Mouse (Mus musculus) limb, embryonic 13.5 days (tissue): ENCODE results near the gene Fars2. TPM values are rescaled to one million over a fixed set of nuclear protein-coding genes. Genes with fewer than 3 reads are reported as not detected.

Experiments used
- ATAC-seq: fragments of 200-750 bp; cut with Nextera tagmentation; 2 replicates; pipeline ENCODE4 v1.8.0; 2017; ENCODE audit warnings: low read depth, moderate number of reproducible peaks, moderate TSS enrichment; ENCODE audit not compliant: low FRiP score
- H3K27ac ChIP-seq: fragments of 300-500 bp; sonication (generic); 2 replicates; pipeline ENCODE4 v1.5.1; 2015; ENCODE audit warnings: inconsistent platforms, mild to moderate bottlenecking, moderate library complexity
- H3K27me3 ChIP-seq: fragments of 300-500 bp; sonication (generic); 2 replicates; pipeline ENCODE4 v1.6.1; 2015; ENCODE audit warnings: mild to moderate bottlenecking, inconsistent platforms
- H3K36me3 ChIP-seq: fragments of 300-500 bp; sonication (generic); 2 replicates; pipeline ENCODE4 v1.6.1; 2015; ENCODE audit warnings: inconsistent platforms, mild to moderate bottlenecking, moderate library complexity
- H3K4me1 ChIP-seq: fragments of 300-500 bp; sonication (generic); 2 replicates; pipeline ENCODE4 v1.6.1; 2015; ENCODE audit warnings: inconsistent platforms
- H3K4me2 ChIP-seq: fragments of 300-500 bp; sonication (generic); replicated peaks from 2 replicates; pipeline ENCODE4 v1.6.1; 2015; ENCODE audit warnings: inconsistent platforms, mild to moderate bottlenecking, moderate library complexity
- H3K4me3 ChIP-seq: fragments of 300-500 bp; sonication (generic); 2 replicates; pipeline ENCODE4 v1.5.1; 2015; ENCODE audit warnings: moderate library complexity, mild to moderate bottlenecking, inconsistent platforms
- H3K9ac ChIP-seq: fragments of 300-500 bp; sonication (generic); 2 replicates; pipeline ENCODE4 v1.6.1; 2015; ENCODE audit warnings: mild to moderate bottlenecking, inconsistent platforms
- H3K9me3 ChIP-seq: fragments of 300-500 bp; sonication (generic); 2 replicates; pipeline ENCODE4 v1.6.1; 2016; ENCODE audit warnings: inconsistent platforms
- WGBS: fragments of 180-500 bp; shearing (Covaris S2); methylation state at CpG from one replicate; pipeline ENCODE4 v1.1.7; 2015; 5-methylcytosine and 5-hydroxymethylcytosine counted together
- polyA plus RNA-seq: library from polyadenylated mRNA; unstranded; fragments of >200 nt; fragmentation: Nextera tagmentation; extraction: Ambion mirVana; gene quantifications from 2 replicates; pipeline ENCODE4 v1.2.1, GENCODE M21; 2015

Gene Fars2
- polyA plus RNA-seq, 1 experiment from 2014 or later, result 35.1 TPM

DNA sequence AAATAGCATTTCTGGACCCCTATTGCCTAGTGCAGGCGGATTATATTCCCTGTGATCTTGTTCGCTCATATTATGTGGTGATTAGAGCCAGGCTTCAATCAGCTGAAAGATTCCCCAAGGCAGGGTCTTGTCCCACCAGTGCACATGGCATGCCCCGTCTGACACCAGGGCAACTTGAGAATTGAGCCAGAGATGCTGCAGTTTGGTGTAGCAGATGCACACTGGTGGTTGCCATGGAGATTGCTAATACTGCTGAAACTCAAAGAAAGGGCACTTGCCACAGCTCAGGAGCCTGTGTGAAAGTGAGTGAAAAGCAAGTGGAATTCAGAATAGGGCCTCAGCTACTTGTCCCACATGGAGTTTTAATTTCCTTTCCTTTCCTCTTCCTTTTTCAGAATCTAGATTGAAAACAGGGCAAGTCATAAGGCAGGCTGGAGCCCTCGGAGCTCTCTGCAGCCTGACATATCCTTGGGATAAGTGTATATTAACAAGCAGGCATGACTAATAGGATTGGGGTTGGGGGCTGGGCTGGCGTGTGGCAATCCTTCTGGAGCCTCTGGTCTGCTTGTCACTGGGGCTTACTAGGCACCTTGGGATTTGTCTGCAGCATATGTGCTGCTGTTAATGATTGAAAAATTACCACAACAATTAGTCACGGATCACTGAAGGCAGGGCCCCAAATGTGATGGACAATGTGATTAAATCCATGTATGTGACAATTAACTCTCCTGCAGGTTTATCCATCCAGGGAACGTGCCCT lies 165.8 kb downstream of the Fars2 start:
- WGBS, result 18% methylated on average over 7 of the region's 7 CpGs
- Histone ChIP-seq H3K4me3 (no peak overlapping the region), H3K4me1 (peaks cover 14% of the 10 kb centered on the region), H3K4me2 (no peak overlapping the region), H3K9ac (no peak overlapping the region; the same call in 1 of the 2 replicates), H3K36me3 (no peaks in the 10 kb centered on the region), H3K27ac (peak overlapping the region; percentile 61; the same call in 1 of the 2 replicates), H3K9me3 (no peaks in the 10 kb centered on the region), H3K27me3 (no peaks in the 10 kb centered on the region)
- ATAC-seq, result peak; percentile 71

- Histone ChIP-seq H3K4me2 (no peak overlapping the region), H3K27me3 (no peaks in the 10 kb centered on the region), H3K4me1 (peaks cover 14% of the 10 kb centered on the region), H3K4me3 (no peak overlapping the region), H3K9ac (no peak overlapping the region), H3K9me3 (no peaks in the 10 kb centered on the region), H3K36me3 (no peaks in the 10 kb centered on the region), H3K27ac (no peak overlapping the region)
- no peak for ATAC-seq
- 42% methylated on average over 7 of the region's 7 CpGs for WGBS
Measured at GRCm38 (mm10) chr13:36283545-36284067, 166.4 kb downstream of the Fars2 start.

- no peak for ATAC-seq
- Histone ChIP-seq H3K4me3 (no peak overlapping the region), H3K4me1 (peaks cover 14% of the 10 kb centered on the region), H3K27me3 (no peaks in the 10 kb centered on the region), H3K36me3 (no peaks in the 10 kb centered on the region), H3K9ac (no peak overlapping the region), H3K27ac (no peak overlapping the region), H3K4me2 (no peak overlapping the region), H3K9me3 (no peaks in the 10 kb centered on the region)
- WGBS, result 92% methylated on average over 1 of the region's 1 CpGs
Measured at GRCm38 (mm10) chr13:36284097-36284496, 166.9 kb downstream of the Fars2 start.

- Histone ChIP-seq H3K36me3 (no peaks in the 10 kb centered on the region), H3K4me1 (peaks cover 14% of the 10 kb centered on the region), H3K27ac (no peak overlapping the region), H3K4me2 (no peak overlapping the region), H3K4me3 (no peak overlapping the region), H3K9ac (no peak overlapping the region), H3K9me3 (no peaks in the 10 kb centered on the region), H3K27me3 (no peaks in the 10 kb centered on the region)
- no peak for ATAC-seq
- WGBS, result 81% methylated on average over 2 of the region's 2 CpGs
Measured at GRCm38 (mm10) chr13:36285235-36285634, 168.0 kb downstream of the Fars2 start.

DNA sequence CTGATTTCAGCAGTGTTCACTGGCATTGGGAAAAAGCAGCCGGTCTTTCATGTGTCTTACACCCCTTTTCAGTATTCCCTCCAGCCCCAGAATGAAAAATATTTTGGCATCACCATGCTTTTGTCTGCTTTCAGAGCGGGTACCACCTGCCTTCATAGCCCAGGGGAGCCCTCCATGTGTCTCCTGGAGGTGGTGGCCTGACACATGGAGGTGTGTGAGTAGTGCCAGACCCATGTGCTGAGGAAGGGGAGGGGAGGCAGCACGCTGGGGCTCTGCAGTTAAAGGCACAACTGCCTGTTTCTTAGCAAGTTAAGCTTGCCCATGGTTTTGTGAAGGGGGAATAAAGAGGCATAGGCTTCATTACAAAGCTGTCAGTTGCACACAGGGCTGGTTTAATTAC lies 176.3 kb downstream of the Fars2 start:
- Histone ChIP-seq H3K27ac (peak overlapping the region; percentile 44; the same call in 1 of the 2 replicates), H3K36me3 (no peaks in the 10 kb centered on the region), H3K27me3 (no peaks in the 10 kb centered on the region), H3K9me3 (no peaks in the 10 kb centered on the region), H3K4me3 (no peak overlapping the region), H3K9ac (no peak overlapping the region), H3K4me1 (peaks cover 31% of the 10 kb centered on the region), H3K4me2 (no peak overlapping the region)
- ATAC-seq, result no peak
- WGBS, result 43% methylated on average over 3 of the region's 3 CpGs

DNA sequence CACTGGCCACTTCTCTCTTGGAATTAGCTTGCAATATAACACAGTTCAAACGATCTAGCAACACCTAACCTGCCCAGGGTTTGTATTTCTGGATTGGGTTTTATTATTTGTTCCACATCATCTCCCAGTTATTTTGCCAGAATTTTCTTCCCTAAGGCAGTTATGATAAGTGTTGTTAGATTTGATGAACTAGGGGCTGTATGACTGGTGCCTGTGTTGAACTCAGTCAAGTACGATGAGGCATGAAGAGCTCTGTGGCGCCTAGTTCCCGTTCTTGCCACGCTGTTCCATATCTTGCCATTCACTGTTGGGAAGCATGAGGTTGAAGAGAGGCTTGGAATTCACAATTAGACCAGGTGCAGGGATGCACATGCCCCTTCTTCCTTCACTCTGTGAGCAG lies 177.3 kb downstream of the Fars2 start:
- no peak for ATAC-seq
- no peak overlapping the region for H3K9ac ChIP-seq
- no peak overlapping the region for H3K27ac ChIP-seq
- WGBS, result 84% methylated on average over 5 of the region's 5 CpGs
- peaks cover 35% of the 10 kb centered on the region for H3K4me1 ChIP-seq
- no peaks in the 10 kb centered on the region for H3K9me3 ChIP-seq
- no peak overlapping the region for H3K4me3 ChIP-seq
- no peak overlapping the region for H3K4me2 ChIP-seq
- H3K36me3 ChIP-seq, result no peaks in the 10 kb centered on the region
- H3K27me3 ChIP-seq, result no peaks in the 10 kb centered on the region

DNA sequence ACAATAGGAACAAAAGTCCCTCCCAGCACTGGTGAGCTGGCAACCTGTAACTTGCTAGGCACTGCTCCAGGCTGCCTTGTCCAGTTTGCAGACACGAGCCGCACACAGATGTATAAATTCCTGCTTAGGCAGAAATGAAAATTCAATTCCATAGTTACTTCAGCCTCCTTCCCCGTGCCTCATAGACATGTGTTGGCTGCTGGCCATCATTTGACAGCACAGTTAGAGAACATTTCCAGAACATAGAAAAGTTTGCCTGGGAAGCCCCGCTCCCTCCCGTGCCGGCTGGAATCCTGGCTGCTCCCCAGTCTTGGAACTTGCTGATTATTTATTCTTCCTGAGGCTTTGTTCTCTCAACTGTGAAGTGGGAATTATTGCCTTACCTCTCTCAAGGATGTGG lies 178.6 kb downstream of the Fars2 start:
- Histone ChIP-seq H3K4me2 (no peak overlapping the region), H3K27ac (peak overlapping the region; percentile 45; the same call in 1 of the 2 replicates), H3K9me3 (no peaks in the 10 kb centered on the region), H3K4me1 (peaks cover 35% of the 10 kb centered on the region), H3K9ac (no peak overlapping the region), H3K27me3 (no peaks in the 10 kb centered on the region), H3K4me3 (no peak overlapping the region), H3K36me3 (no peaks in the 10 kb centered on the region)
- WGBS, result 22% methylated on average over 6 of the region's 6 CpGs
- peak; percentile 82 for ATAC-seq

- ATAC-seq, result no peak
- Histone ChIP-seq H3K9ac (no peak overlapping the region), H3K4me1 (peaks cover 35% of the 10 kb centered on the region), H3K27ac (no peak overlapping the region; the same call in 1 of the 2 replicates), H3K4me2 (no peak overlapping the region), H3K9me3 (no peaks in the 10 kb centered on the region), H3K36me3 (no peaks in the 10 kb centered on the region), H3K27me3 (no peaks in the 10 kb centered on the region), H3K4me3 (no peak overlapping the region)
- 64% methylated on average over 4 of the region's 4 CpGs for WGBS
Measured at GRCm38 (mm10) chr13:36296574-36296973, 179.4 kb downstream of the Fars2 start.

DNA sequence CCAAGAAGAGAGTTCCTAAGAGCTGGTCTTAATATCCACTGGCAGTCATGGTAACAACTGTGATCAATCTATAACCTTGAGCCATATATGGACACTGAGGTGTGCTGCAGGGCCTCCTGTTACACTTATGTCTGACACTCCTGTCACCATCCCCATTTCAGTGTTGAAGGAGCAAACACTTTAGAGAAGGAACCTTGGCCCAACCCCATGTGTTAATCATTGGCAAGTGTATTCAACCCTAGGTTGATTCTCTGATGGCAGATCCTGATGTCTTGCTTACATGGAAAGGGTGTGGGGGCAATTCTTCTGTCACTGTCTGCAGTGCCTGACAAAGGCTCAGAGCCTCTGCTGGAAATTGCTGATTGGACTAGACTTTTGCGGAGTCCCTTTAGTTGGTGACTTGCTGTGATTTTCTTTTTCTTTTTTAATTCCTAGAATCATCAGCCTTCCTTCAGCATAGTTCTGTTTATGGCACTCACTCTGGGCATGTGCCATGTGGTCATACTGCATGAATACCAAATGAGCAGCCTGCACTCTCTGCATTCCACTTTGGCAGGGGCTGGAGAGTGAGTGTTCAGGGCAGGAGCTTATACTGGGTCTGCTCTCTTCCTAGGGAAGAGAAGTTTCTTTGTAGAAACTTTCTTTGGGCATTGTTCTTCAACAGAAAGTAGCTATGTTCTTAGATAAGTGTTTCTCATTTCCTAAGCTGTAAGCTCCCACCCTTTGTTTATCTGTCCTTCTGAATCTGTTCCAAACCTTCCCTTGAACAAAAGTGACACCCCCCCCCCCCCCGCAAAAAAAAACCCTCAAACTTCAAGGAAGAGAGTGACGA lies 181.0 kb downstream of the Fars2 start:
- H3K4me1 ChIP-seq, result peaks cover 35% of the 10 kb centered on the region
- H3K27me3 ChIP-seq, result no peaks in the 10 kb centered on the region
- no peaks in the 10 kb centered on the region for H3K36me3 ChIP-seq
- no peaks in the 10 kb centered on the region for H3K9me3 ChIP-seq
- H3K4me3 ChIP-seq, result no peak overlapping the region
- H3K9ac ChIP-seq, result no peak overlapping the region
- ATAC-seq, result no peak
- 70% methylated on average over 3 of the region's 3 CpGs for WGBS
- no peak overlapping the region for H3K4me2 ChIP-seq
- H3K27ac ChIP-seq, result no peak overlapping the region

DNA sequence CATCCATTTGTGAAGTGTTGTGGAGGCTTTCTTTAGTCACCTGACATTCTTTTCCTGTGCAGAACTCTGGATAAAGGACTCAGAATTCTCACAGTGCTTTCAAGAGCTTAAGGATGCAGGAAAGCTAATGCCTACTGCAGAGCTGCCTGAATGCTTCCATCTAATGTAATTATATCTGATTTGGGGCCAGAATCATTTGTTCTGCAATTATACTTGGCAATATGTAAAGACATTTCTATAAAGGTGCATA lies 181.5 kb downstream of the Fars2 start:
- H3K9me3 ChIP-seq, result no peaks in the 10 kb centered on the region
- ATAC-seq, result no peak
- H3K27me3 ChIP-seq, result no peaks in the 10 kb centered on the region
- no peak overlapping the region for H3K27ac ChIP-seq
- no peak overlapping the region for H3K4me2 ChIP-seq
- H3K4me3 ChIP-seq, result no peak overlapping the region
- H3K9ac ChIP-seq, result no peak overlapping the region
- peaks cover 32% of the 10 kb centered on the region for H3K4me1 ChIP-seq
- no peaks in the 10 kb centered on the region for H3K36me3 ChIP-seq

DNA sequence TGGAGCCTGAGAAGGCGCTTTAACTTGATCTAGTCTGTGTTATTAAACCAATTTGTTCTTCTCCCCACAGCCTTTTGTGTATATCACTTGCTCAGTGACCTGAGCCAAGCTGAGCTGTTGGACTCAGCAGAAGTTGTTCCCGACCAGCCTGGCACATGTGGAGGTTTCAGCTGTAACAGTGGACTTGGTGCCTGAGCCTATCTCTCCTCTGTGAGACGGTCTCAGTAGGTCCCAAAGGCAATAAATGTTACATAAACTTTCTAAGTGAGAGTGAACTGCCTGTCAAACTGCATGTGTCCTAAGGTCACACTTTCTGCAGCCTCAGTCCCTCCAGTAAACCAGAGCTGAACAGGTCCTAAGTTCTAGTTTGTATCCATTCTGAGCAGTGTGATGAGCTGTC lies 185.6 kb downstream of the Fars2 start:
- Histone ChIP-seq H3K36me3 (no peaks in the 10 kb centered on the region), H3K27me3 (no peaks in the 10 kb centered on the region), H3K27ac (no peak overlapping the region), H3K4me1 (peaks cover 14% of the 10 kb centered on the region; the same call in 1 of the 2 replicates), H3K9me3 (no peaks in the 10 kb centered on the region), H3K9ac (no peak overlapping the region), H3K4me3 (no peak overlapping the region), H3K4me2 (no peak overlapping the region)
- ATAC-seq, result no peak
- 60% methylated on average over 3 of the region's 3 CpGs for WGBS

- Histone ChIP-seq H3K27me3 (no peaks in the 10 kb centered on the region), H3K4me3 (no peak overlapping the region), H3K9me3 (no peaks in the 10 kb centered on the region), H3K4me1 (peaks cover 12% of the 10 kb centered on the region; the same call in 1 of the 2 replicates), H3K9ac (no peak overlapping the region), H3K4me2 (no peak overlapping the region), H3K27ac (no peak overlapping the region), H3K36me3 (no peaks in the 10 kb centered on the region)
- no peak for ATAC-seq
- WGBS, result 62% methylated on average over 2 of the region's 2 CpGs
Measured at GRCm38 (mm10) chr13:36305306-36305705, 188.1 kb downstream of the Fars2 start.
